Mouse (Mus musculus) midbrain, postnatal 0 days (tissue): ENCODE measurements around the gene Ppp4r1. TPM values are rescaled to one million over a fixed set of nuclear protein-coding genes. Genes with fewer than 3 reads are reported as not detected.

Experiments
- ATAC-seq: fragments of 200-750 bp; cut with Nextera tagmentation; 2 replicates; pipeline ENCODE4 v1.8.0; 2017; ENCODE audit warnings: moderate number of reproducible peaks, mild to moderate bottlenecking, moderate TSS enrichment, moderate library complexity; ENCODE audit not compliant: low FRiP score
- DNase-seq: peaks from one replicate; pipeline ENCODE4 v3.0.0-alpha.2; 2015; ENCODE audit warnings: low spot score
- H3K27ac ChIP-seq: fragments of 300-500 bp; sonication (generic); 2 replicates; pipeline ENCODE4 v1.5.1; 2014; ENCODE audit warnings: low read depth, mild to moderate bottlenecking, low read length, mixed read lengths
- H3K27me3 ChIP-seq: fragments of 300-500 bp; sonication (generic); 2 replicates; pipeline ENCODE4 v1.6.1; 2014; ENCODE audit warnings: low read length, control low read depth, mixed read lengths; ENCODE audit not compliant: insufficient read depth
- H3K36me3 ChIP-seq: fragments of 300-500 bp; sonication (generic); 2 replicates; pipeline ENCODE4 v1.6.1; 2014; ENCODE audit warnings: low read length, control low read depth, mixed read lengths; ENCODE audit not compliant: insufficient read depth
- H3K4me1 ChIP-seq: fragments of 300-500 bp; sonication (generic); 2 replicates; pipeline ENCODE4 v1.6.1; 2014; ENCODE audit warnings: mild to moderate bottlenecking, control low read depth, antibody characterized with exemption, low read length, mixed read lengths; ENCODE audit not compliant: insufficient read depth
- H3K4me2 ChIP-seq: fragments of 300-500 bp; sonication (generic); 2 replicates; pipeline ENCODE4 v1.6.1; 2014; ENCODE audit warnings: low read depth, mild to moderate bottlenecking, low read length, mixed read lengths; ENCODE audit not compliant: poor library complexity, severe bottlenecking
- H3K4me3 ChIP-seq: fragments of 300-500 bp; sonication (generic); 2 replicates; pipeline ENCODE4 v1.5.1; 2014; ENCODE audit warnings: low read depth, mild to moderate bottlenecking, low read length, moderate library complexity
- H3K9ac ChIP-seq: fragments of 300-500 bp; sonication (generic); replicated peaks from 2 replicates; pipeline ENCODE4 v1.6.1; 2014; ENCODE audit warnings: mild to moderate bottlenecking, low read length, moderate library complexity, mixed read lengths; ENCODE audit not compliant: poor library complexity, severe bottlenecking
- H3K9me3 ChIP-seq: fragments of 300-500 bp; sonication (generic); 2 replicates; pipeline ENCODE4 v1.6.1; 2016; ENCODE audit warnings: low read length, control low read depth
- CTCF ChIP-seq: IDR thresholded peaks from 2 replicates; pipeline ENCODE4 v1.5.1; 2016; ENCODE audit warnings: antibody characterized with exemption, mild to moderate bottlenecking
- WGBS: fragments of 180-500 bp; shearing (Covaris S2); extraction: QIAGEN DNeasy Blood & Tissue Kit; methylation state at CpG from one replicate; pipeline ENCODE4 v1.1.7; 2014; 5-methylcytosine and 5-hydroxymethylcytosine counted together
- polyA plus RNA-seq: library from polyadenylated mRNA; unstranded; fragments of >200 nt; fragmentation: Nextera tagmentation; extraction: Ambion mirVana; gene quantifications from 2 replicates; pipeline ENCODE4 v1.2.1, GENCODE M21; 2015
- total RNA-seq: library from RNA; depleted of rRNA; stranded (reverse); fragments of >200 nt; gene quantifications from 2 replicates; pipeline ENCODE4 v1.2.3, GENCODE M21; 2014; rRNA removed

Ppp4r1 gene
- total and polyA plus RNA-seq, 2 experiments from 2014 or later, result 28.6 to 45.6 TPM

GRCm38 (mm10) chr17:65885697-65886529 is 103.5 kb downstream of the Ppp4r1 start, which contains the start of gene Ralbp1:
Ralbp1 (minus strand) TSS chr17:65885798.
- H3K27me3 ChIP-seq, result no peaks in the 10 kb centered on the region
- WGBS, result 6% methylated on average over 14 of the region's 14 CpGs
- ATAC-seq (peak; percentile 2; the same call in 1 of the 2 replicates), DNase-seq (peak; percentile 72)
- H3K9ac ChIP-seq, result peak within 1 kb of the TSS; percentile 85
- H3K4me3 ChIP-seq, result peak within 1 kb of the TSS; percentile 96
- peak within 1 kb of the TSS; percentile 79 for H3K4me2 ChIP-seq
- no peaks in the 10 kb centered on the region for H3K36me3 ChIP-seq
- no peaks in the 10 kb centered on the region for H3K9me3 ChIP-seq
- no peak for TF ChIP-seq CTCF
- peaks cover 10% of the 10 kb centered on the region; the same call in 1 of the 2 replicates for H3K4me1 ChIP-seq
- peak within 1 kb of the TSS; percentile 87 for H3K27ac ChIP-seq

- H3K27ac ChIP-seq, result peak overlapping the region; percentile 87
- ATAC-seq (no peak), DNase-seq (no peak)
- H3K27me3 ChIP-seq, result no peaks in the 10 kb centered on the region
- 81% methylated on average over 9 of the region's 9 CpGs for WGBS
- no peaks in the 10 kb centered on the region for H3K9me3 ChIP-seq
- peaks cover 10% of the 10 kb centered on the region; the same call in 1 of the 2 replicates for H3K4me1 ChIP-seq
- H3K36me3 ChIP-seq, result no peaks in the 10 kb centered on the region
- H3K4me3 ChIP-seq, result peak overlapping the region; percentile 96; the same call in 1 of the 2 replicates
- H3K9ac ChIP-seq, result peak overlapping the region; percentile 62; the same call in 1 of the 2 replicates
- peak overlapping the region; percentile 73 for H3K4me2 ChIP-seq
- no peak for TF ChIP-seq CTCF
These were observed 104.2 kb downstream of the Ppp4r1 start for GRCm38 (mm10) chr17:65886571-65886970.

GRCm38 (mm10) chr17:65889476-65889875 is 107.1 kb downstream of the Ppp4r1 start:
- DNase-seq (no peak), ATAC-seq (no peak)
- Histone ChIP-seq H3K4me1 (peaks cover 4% of the 10 kb centered on the region; the same call in 1 of the 2 replicates), H3K9ac (no peak overlapping the region), H3K4me2 (no peak overlapping the region), H3K9me3 (no peaks in the 10 kb centered on the region), H3K27me3 (no peaks in the 10 kb centered on the region), H3K4me3 (no peak overlapping the region), H3K36me3 (no peaks in the 10 kb centered on the region), H3K27ac (no peak overlapping the region)
- no peak for TF ChIP-seq CTCF
- 87% methylated on average over 5 of the region's 5 CpGs for WGBS

Other genes starting within 250 kb of the Ppp4r1 start
- 1.1 and 1.3 TPM in 2 replicates for gene Tmem232, start 241.8 kb upstream of the Ppp4r1 start, total RNA-seq
- 1.8 TPM in 2 replicates for gene Tmem232, start 241.8 kb upstream of the Ppp4r1 start, polyA plus RNA-seq
- gene Vapa, start 169.0 kb upstream of the Ppp4r1 start, total RNA-seq, result 124 and 137 TPM in 2 replicates
- 299 and 315 TPM in 2 replicates for gene Vapa, start 169.0 kb upstream of the Ppp4r1 start, polyA plus RNA-seq
- not detected in 2 replicates for gene Txndc2, start 140.4 kb upstream of the Ppp4r1 start, total RNA-seq
- not detected in 2 replicates for gene Txndc2, start 140.4 kb upstream of the Ppp4r1 start, polyA plus RNA-seq
- 81.1 and 88.1 TPM in 2 replicates for gene Rab31, start 9.8 kb upstream of the Ppp4r1 start, total RNA-seq
- 66.8 and 67.6 TPM in 2 replicates for gene Rab31, start 9.8 kb upstream of the Ppp4r1 start, polyA plus RNA-seq
- 32.9 and 42.0 TPM in 2 replicates for gene Ralbp1, start 103.2 kb downstream of the Ppp4r1 start, total RNA-seq
- 50.0 and 55.8 TPM in 2 replicates for gene Ralbp1, start 103.2 kb downstream of the Ppp4r1 start, polyA plus RNA-seq
- 45.3 and 47.4 TPM in 2 replicates for gene Twsg1, start 168.7 kb downstream of the Ppp4r1 start, total RNA-seq
- gene Twsg1, start 168.7 kb downstream of the Ppp4r1 start, polyA plus RNA-seq, result 38.4 and 42.2 TPM in 2 replicates